Mouse (Mus musculus): ENCODE data around the gene Mx1. TPM values are rescaled to one million over a fixed set of nuclear protein-coding genes. Genes with fewer than 3 reads are reported as not detected.

Gene Mx1
- total and polyA plus RNA-seq, 3 experiments = 0.72 to 8.6 (median 7.8) TPM

DNA sequence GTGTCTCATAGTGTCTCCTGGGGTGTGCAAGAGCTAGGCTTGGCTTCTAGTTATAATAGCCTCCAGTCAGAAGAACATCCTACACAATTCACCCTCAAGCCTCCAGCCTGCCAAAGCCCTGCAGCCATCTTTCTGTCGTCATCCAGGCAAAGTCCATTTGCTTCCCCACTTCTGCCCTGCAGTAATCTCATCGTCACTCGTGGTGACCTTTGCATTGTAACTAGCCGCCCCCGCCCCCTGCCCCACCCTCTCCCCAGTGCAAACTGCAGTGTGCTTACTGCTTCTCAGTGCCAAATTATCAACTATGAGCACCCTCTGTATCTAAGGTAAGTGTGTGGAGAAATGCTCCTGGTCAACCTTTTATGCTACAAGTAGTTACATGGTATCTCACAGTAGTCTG, 35.0 kb upstream of the Mx1 start:
- dilution Hi-C loops (cut with MboI; ENCODE audit: extremely low pct_ligation_motif_present, extremely low pct_unique_long_range_greater_than_20kb, low sequenced_read_pairs) (no loop called here), in situ Hi-C loops (cut with MboI; ENCODE audit: low pct_ligation_motif_present, low pct_unique_long_range_greater_than_20kb, low sequenced_read_pairs) (no loop called here)
- Histone ChIP-seq H3K27me3 (replicated peaks) (no peaks in the 10 kb centered on the region), H3K9me3 (replicated peaks; ENCODE audit: low read length) (no peaks in the 10 kb centered on the region), H3K4me2 (ENCODE audit: insufficient read depth, low read depth, poor library complexity, severe bottlenecking) (no peak overlapping the region), H3K9ac (ENCODE audit: insufficient read depth, low read depth) (no peak overlapping the region), H3K4me3 (replicated peaks in 1 of 3; ENCODE audit: low read depth in 2 of 3, low read length in 2 of 3, poor library complexity in 1 of 3) (no peak overlapping the region), H3K4me1 (ENCODE audit: control insufficient read depth in 1 of 2, insufficient read depth in 2 of 2) (no peaks in the 10 kb centered on the region), H3K79me2 (replicated peaks; ENCODE audit: control insufficient read depth, extremely low read depth, insufficient read depth, poor library complexity, severe bottlenecking) (no peaks in the 10 kb centered on the region), H3K27ac (ENCODE audit: insufficient read depth, low read depth) (no peak overlapping the region), H3K36me3 (replicated peaks in 1 of 2; ENCODE audit: control insufficient read depth in 1 of 2, insufficient read depth in 1 of 2, low read length in 1 of 2) (no peaks in the 10 kb centered on the region)
- DNase-seq (ENCODE audit: extremely low read depth) = no peak
- TF ChIP-seq EP300 (IDR thresholded peaks at IDR 0.05; ENCODE audit: low read length) (no peak), JUN (IDR thresholded peaks at IDR 0.05; ENCODE audit: insufficient read depth, low read depth, low read length) (no peak), PAX5 (IDR thresholded peaks at IDR 0.05; ENCODE audit: low read length) (no peak), ETS1 (conservative IDR thresholded peaks at IDR 0.05; ENCODE audit: low read depth, low read length) (no peak), POLR2A (IDR thresholded peaks at IDR 0.05; ENCODE audit: low read depth, low read length) (no peak), HCFC1 (IDR thresholded peaks at IDR 0.05; ENCODE audit: low read depth, low read length) (no peak), GABPA (IDR thresholded peaks at IDR 0.05; ENCODE audit: insufficient replicate concordance, low read depth, low read length) (no peak), RAD21 (IDR thresholded peaks at IDR 0.05; ENCODE audit: low read depth, low read length) (no peak), TBP (conservative IDR thresholded peaks at IDR 0.05; ENCODE audit: low read depth, low read length) (no peak)

DNA sequence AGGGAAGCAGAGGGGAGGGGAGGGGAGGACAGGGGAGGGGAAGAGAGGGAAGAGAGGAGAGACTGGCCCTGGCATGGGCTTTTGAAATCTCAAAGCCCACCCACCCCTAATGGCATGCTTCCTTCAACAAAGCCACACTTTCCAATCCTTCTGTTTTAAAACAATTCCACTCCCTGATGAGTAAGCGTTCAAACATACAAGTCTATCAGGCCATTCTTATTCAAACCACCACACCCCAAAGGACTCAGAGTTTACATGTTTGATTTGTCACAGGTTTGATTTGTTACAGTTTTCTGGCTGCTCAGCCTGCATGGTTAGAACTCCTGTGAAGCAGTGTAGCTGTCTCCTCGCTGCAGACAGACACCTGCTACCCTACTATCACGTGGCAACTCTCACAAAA, 33.3 kb upstream of the Mx1 start:
- no peaks in the 10 kb centered on the region for H3K4me1 ChIP-seq (ENCODE audit: control insufficient read depth in 1 of 2, insufficient read depth in 2 of 2)
- in situ Hi-C loops (cut with MboI; ENCODE audit: low pct_ligation_motif_present, low pct_unique_long_range_greater_than_20kb, low sequenced_read_pairs) = no loop called here
- DNase-seq (ENCODE audit: extremely low read depth) = no peak
- no peak overlapping the region for H3K27ac ChIP-seq (ENCODE audit: insufficient read depth, low read depth)
- no peaks in the 10 kb centered on the region for H3K36me3 ChIP-seq (replicated peaks in 1 of 2; ENCODE audit: control insufficient read depth in 1 of 2, insufficient read depth in 1 of 2, low read length in 1 of 2)
- H3K4me2 ChIP-seq (ENCODE audit: insufficient read depth, low read depth, poor library complexity, severe bottlenecking) = no peak overlapping the region
- no peak overlapping the region for H3K9ac ChIP-seq (ENCODE audit: insufficient read depth, low read depth)
- H3K79me2 ChIP-seq (replicated peaks; ENCODE audit: control insufficient read depth, extremely low read depth, insufficient read depth, poor library complexity, severe bottlenecking) = no peaks in the 10 kb centered on the region
- H3K4me3 ChIP-seq (replicated peaks in 1 of 3; ENCODE audit: low read depth in 2 of 3, low read length in 2 of 3, poor library complexity in 1 of 3) = no peak overlapping the region
- TF ChIP-seq MXI1 (IDR thresholded peaks at IDR 0.05; ENCODE audit: low read depth, low read length) = no peak
- no peak for TF ChIP-seq BHLHE40 (IDR thresholded peaks at IDR 0.05; ENCODE audit: low read depth, low read length)
- no peak for TF ChIP-seq POLR2AphosphoS2 (IDR thresholded peaks at IDR 0.05; ENCODE audit: low read depth, low read length)
- TF ChIP-seq CHD1 (IDR thresholded peaks at IDR 0.05; ENCODE audit: low read depth, low read length) = no peak
- no peak for TF ChIP-seq TCF12 (IDR thresholded peaks at IDR 0.05; ENCODE audit: low read depth, low read length)
- TF ChIP-seq IRF4 (IDR thresholded peaks at IDR 0.05; ENCODE audit: low read depth, low read length) = no peak
- no peak for TF ChIP-seq RAD21 (IDR thresholded peaks at IDR 0.05; ENCODE audit: low read depth, low read length)
- TF ChIP-seq ZKSCAN1 (IDR thresholded peaks at IDR 0.05; ENCODE audit: borderline replicate concordance, low read depth, low read length) = no peak
- no peak for TF ChIP-seq HCFC1 (IDR thresholded peaks at IDR 0.05; ENCODE audit: low read depth, low read length)
- no peak for TF ChIP-seq ZNF384 (IDR thresholded peaks at IDR 0.05; ENCODE audit: low read depth, low read length)
- peaks cover 2% of the 10 kb centered on the region for H3K27me3 ChIP-seq (replicated peaks)
- H3K9me3 ChIP-seq (replicated peaks; ENCODE audit: low read length) = no peaks in the 10 kb centered on the region
- dilution Hi-C loops (cut with MboI; ENCODE audit: extremely low pct_ligation_motif_present, extremely low pct_unique_long_range_greater_than_20kb, low sequenced_read_pairs) = no loop called here
